Mouse (Mus musculus) erythroblast, embryonic 14.5 days (primary cell): Measurements from ENCODE around the gene Sh3gl1. TPM values are rescaled to one million over a fixed set of nuclear protein-coding genes. Genes with fewer than 3 reads are reported as not detected.

Experiments
- H3K27me3 ChIP-seq: 2 replicates; pipeline ENCODE4 v1.6.1; 2012; ENCODE audit warnings: inconsistent platforms; ENCODE audit not compliant: control insufficient read depth
- H3K36me3 ChIP-seq: 2 replicates; pipeline ENCODE4 v1.6.1; 2012; ENCODE audit warnings: mild to moderate bottlenecking, inconsistent platforms; ENCODE audit not compliant: control insufficient read depth
- H3K4me1 ChIP-seq: 2 replicates; pipeline ENCODE4 v1.6.1; 2012; ENCODE audit warnings: inconsistent platforms; ENCODE audit not compliant: control insufficient read depth
- H3K4me3 ChIP-seq: replicated peaks from 2 replicates; pipeline ENCODE3; 2012; ENCODE audit warnings: moderate library complexity, mild to moderate bottlenecking, inconsistent platforms
- H3K9me3 ChIP-seq: 2 replicates; pipeline ENCODE4 v1.6.1; 2012; ENCODE audit warnings: low read length, inconsistent platforms, mixed read lengths; ENCODE audit not compliant: control insufficient read depth
- GATA1 ChIP-seq: IDR thresholded peaks from 2 replicates; pipeline ENCODE4 v1.6.1; 2012; ENCODE audit warnings: low read length, inconsistent platforms, mixed read lengths
- TAL1 ChIP-seq: IDR thresholded peaks from 3 replicates; pipeline ENCODE4 v1.6.1; 2012; ENCODE audit warnings: low read length, inconsistent platforms, mixed read lengths
- polyA plus RNA-seq: library from polyadenylated mRNA; stranded (reverse); fragments of >175 nt; gene quantifications from 2 replicates; pipeline ENCODE4 v1.2.3, GENCODE M21; 2012

Gene Sh3gl1
- polyA plus RNA-seq, 1 experiment: 5.9 TPM

DNA sequence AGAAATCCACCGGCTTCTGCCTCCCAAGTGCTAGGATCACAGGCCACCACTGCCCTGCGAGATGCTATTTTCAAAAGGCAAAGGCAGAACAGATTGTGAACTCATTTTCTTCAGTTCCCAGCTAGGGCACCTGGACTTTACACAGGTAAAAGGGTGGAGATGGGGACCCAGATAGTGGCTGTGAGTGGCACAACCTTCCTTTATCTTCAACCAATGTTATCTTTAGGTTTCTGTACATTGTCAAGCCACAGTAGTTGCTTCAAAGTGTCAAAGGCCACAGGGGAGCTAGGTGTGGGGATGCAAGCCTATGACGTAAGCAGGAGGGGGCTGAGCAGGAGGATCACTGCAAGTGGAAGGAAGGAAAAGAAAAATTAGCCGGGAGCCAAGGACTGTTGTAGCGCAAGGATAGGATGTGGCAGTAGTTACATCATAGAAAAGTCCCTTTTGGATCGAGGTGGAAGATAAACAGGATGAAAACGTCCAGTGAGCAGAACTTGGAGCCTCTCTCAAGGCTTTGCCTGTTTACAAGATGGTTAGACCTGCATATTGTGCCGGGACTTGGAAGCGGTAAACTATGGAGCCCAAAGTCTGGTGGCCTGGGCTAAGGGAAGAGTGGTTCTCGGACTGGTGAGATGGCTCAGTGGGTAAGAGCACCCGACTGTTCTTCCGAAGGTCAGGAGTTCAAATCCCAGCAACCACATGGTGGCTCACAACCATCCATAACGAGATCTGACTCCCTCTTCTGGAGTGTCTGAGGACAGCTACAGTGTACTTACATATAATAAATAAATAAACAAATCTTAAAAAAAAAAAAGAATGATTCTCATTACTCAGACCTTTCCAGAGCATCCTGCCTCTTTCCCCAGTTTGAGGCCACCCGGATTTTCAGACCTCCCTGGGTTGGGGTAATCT lies 28.7 kb downstream of the Sh3gl1 start:
- Histone ChIP-seq H3K27me3 (peaks cover 11% of the 10 kb centered on the region), H3K4me3 (peak overlapping the region; percentile 87), H3K4me1 (peaks cover 37% of the 10 kb centered on the region), H3K36me3 (peaks cover 11% of the 10 kb centered on the region), H3K9me3 (no peaks in the 10 kb centered on the region)
- TF ChIP-seq GATA1: no peak
- TF ChIP-seq TAL1: no peak

DNA sequence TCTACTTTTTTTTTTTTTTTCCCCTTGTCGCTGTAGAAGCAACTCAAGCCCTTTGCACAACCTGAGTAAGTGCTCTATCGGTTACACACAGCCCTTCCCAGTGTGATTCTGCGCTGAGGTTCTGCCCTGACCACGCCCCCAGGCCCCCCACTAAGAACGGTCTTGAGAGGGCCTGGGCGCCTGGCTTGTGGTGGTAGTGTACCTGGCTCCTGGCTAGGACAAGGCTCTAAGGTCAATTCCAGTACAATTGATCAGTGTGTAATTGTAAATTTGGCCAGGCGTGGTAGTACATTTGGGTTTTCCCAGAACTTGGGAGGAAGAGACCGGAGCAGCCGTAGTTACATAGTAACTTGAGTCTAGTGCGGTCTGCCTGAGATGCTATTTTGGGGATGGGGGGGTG lies 29.5 kb downstream of the Sh3gl1 start:
- no peaks in the 10 kb centered on the region for H3K9me3 ChIP-seq
- no peak for TF ChIP-seq TAL1
- TF ChIP-seq GATA1: no peak
- peaks cover 11% of the 10 kb centered on the region for H3K27me3 ChIP-seq
- no peak overlapping the region for H3K4me3 ChIP-seq
- H3K4me1 ChIP-seq: peaks cover 37% of the 10 kb centered on the region
- peaks cover 6% of the 10 kb centered on the region; the same call in 1 of the 2 replicates for H3K36me3 ChIP-seq

DNA sequence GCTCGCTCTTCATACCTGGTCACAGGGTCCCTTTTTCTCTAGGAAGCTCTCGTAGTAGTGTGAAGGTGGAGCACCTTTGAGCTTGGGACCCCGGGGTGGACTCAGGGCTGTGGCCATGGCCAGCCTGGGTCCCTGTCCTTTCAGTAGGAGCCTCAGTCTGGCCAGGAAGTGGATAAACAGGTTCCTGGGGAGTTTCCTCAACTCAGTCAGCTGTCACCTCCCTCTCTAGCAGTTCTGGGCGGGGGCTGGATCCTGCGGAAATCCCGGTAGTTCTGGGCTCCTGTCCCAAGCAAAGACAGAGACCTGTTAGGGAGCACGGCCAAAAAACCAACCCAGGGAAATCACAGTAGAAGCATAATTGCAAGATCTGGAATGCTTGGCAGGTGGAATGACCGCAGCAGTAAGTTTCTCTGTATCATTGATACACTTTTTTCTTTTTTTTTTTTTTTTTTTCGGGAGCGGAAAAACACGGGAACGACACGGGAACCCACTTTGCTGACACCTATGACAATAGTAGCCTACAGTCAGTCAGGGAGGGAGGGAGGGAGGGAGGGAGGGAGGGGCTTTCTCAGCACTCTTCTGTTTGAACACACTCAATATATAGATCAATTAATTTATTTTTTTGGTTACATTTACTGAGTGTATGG lies 30.9 kb downstream of the Sh3gl1 start, which contains the start of the genes Stap2 and Mpnd:
Gene Stap2, minus strand, starts transcription at position 170 of the 647 bp plus-strand sequence.
Gene Mpnd, plus strand, starts transcription at position 297 of the 647 bp plus-strand sequence.
- Histone ChIP-seq H3K27me3 (peaks cover 12% of the 10 kb centered on the region), H3K9me3 (no peaks in the 10 kb centered on the region), H3K4me1 (peaks cover 33% of the 10 kb centered on the region), H3K36me3 (no peaks in the 10 kb centered on the region), H3K4me3 (peak within 1 kb of the TSS; percentile 4)
- TF ChIP-seq TAL1 (no peak), GATA1 (no peak)

DNA sequence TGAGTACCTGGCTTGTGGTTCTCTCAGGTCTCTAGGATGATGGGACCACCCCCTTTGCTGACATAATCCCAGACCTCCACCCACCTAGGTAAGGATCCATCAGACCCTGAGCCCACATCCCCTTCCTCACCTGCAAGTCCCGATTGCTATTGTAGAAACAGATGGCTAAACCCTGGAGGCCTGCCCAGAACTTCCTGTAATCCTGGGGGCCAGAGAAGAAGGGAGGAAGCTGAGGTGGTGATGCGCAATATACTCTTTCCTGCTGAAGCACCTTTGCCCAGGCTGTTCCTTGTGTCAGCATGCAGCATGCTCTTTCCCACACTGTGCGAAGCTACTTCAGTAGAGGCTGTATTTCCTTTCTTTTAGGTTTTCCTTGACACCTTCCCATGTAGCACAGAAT lies 33.4 kb downstream of the Sh3gl1 start:
- H3K36me3 ChIP-seq: no peaks in the 10 kb centered on the region
- H3K27me3 ChIP-seq: peaks cover 21% of the 10 kb centered on the region
- TF ChIP-seq GATA1 (no peak), TAL1 (no peak)
- no peaks in the 10 kb centered on the region for H3K9me3 ChIP-seq
- H3K4me1 ChIP-seq: peaks cover 10% of the 10 kb centered on the region
- H3K4me3 ChIP-seq: no peak overlapping the region

DNA sequence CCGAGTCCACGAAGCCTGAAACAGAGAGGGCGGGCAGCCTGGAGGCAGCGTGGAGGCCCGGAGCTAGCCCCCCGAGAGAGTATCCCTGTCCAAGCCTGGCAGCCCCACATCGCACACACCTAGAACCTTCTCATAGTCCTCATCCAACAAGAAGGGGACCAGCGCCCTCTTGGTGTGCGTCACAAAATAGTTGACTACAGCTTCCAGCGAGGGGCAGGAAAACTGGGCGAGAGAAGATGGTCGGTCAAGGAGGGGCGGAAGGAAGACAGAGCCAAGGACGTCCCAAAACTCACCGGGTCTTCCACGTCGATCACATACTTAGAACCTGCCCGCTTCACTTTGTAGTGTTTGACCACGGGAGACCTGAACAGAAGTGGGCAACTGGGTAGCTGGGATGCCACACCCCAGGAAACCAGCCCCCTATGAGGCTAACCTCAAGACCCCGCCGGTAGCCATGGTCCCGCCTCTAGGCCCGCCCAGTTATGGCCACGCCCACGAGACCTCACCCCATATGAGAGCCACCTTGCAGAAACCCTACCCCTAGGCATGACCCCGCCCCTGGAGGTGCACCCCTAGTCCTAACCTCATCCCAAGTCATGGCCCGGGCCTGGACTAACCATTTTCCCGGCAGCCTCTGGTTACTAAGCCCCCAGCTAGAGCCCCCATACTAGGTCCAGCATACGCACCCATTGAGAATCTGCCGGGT lies 36.5 kb downstream of the Sh3gl1 start:
- H3K9me3 ChIP-seq: no peaks in the 10 kb centered on the region
- TF ChIP-seq GATA1 (no peak), TAL1 (no peak)
- no peak overlapping the region for H3K4me3 ChIP-seq
- peaks cover 15% of the 10 kb centered on the region for H3K27me3 ChIP-seq
- no peaks in the 10 kb centered on the region for H3K36me3 ChIP-seq
- H3K4me1 ChIP-seq: peaks cover 2% of the 10 kb centered on the region; the same call in 1 of the 2 replicates

DNA sequence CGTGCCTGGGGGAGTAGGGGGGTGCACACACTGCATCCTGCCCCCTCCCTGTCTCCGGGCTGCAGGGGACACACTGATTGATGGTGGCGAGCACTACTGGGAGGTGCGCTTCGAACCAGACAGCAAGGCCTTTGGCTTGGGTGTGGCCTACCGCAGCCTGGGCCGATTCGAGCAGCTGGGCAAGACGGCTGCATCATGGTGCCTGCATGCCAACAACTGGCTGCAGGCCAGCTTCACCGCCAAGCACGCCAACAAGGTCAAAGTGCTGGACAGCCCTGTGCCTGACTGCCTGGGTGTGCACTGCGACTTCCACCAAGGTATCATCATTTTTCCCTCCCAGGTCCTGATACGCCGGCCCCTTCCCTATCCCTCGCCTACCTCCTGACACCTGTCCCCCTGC lies 40.4 kb downstream of the Sh3gl1 start:
- H3K4me1 ChIP-seq: peaks cover 2% of the 10 kb centered on the region; the same call in 1 of the 2 replicates
- no peaks in the 10 kb centered on the region for H3K9me3 ChIP-seq
- H3K27me3 ChIP-seq: peaks cover 10% of the 10 kb centered on the region
- H3K36me3 ChIP-seq: no peaks in the 10 kb centered on the region
- TF ChIP-seq TAL1: no peak
- no peak for TF ChIP-seq GATA1
- no peak overlapping the region for H3K4me3 ChIP-seq

DNA sequence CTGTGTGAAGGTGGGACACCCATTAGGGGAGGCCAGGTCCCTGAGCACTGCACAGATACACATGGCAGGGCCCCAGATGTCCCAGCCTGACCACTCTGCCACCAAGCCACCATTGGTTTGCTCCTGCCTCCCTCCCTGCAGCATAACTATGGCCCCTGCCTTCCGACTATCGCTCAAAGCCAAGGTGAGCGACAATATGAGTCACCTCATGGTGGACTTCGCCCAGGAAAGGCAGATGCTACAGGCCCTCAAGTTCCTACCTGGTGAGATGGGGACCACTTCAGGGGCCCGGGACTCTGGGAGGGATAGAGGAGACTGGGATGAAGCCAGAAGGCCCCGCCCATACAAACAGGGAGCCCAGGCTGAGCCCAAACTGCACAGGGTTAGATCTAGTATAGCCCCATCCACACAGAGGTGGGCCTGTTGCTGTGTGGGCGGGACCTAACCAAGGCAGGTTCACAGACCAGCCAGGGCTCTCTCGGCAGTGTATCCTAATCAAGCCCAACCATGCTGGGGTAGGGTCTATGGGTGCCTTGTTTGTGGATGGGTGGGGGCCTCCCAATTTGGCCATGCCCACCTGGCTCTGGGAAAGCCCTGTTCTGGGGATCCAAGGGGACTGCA lies 46.0 kb downstream of the Sh3gl1 start:
- Histone ChIP-seq H3K36me3 (no peaks in the 10 kb centered on the region), H3K27me3 (peaks cover 29% of the 10 kb centered on the region), H3K9me3 (no peaks in the 10 kb centered on the region), H3K4me3 (no peak overlapping the region), H3K4me1 (no peaks in the 10 kb centered on the region)
- TF ChIP-seq TAL1 (no peak), GATA1 (no peak)

DNA sequence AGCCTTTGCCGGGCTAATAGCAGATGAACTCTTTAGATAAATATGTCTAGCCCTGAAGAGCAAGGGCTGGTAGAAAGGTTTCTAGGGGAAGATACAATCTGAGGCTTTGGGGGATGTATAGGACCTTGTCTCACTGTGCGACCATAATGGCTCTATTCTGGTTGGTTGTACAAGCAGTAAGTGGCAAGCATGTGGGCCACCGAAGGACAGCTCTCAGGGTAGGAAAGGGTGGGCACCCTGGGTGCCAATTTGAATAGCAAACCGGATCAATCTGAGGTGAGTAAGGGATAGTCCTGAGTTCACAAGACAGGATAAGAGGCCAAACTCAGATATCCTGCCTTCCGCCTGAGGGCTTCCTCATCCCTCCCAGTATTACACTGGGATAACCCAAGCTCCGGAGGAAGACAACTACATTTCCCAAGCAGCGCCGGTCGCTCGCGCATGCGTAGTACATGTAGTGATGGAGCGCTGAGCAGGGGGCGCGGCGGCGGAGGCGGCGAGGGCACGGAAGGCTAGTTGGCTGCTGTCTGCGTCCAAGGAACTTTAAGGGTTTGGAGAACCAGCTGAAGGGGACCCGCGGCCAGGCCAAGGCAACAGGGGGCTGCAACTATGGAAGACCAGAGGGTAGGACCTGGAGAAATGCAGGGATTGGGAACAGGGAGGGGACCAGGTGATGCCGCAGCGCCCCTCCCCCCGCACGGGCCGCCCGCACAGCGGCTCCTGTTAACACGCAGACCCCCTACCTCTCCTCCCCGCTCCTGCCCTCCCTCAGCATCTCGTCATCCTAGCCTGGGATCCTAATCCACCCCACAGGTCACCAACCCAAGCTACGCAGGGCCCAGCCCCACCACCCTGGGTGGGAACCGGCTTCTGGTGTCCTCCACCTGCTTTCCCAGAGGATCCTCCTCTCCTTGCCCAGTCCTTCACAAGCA lies 50.1 kb downstream of the Sh3gl1 start, which contains the start of gene Fsd1:
Gene Fsd1, plus strand, starts transcription at position 480 of the 932 bp plus-strand sequence.
- Histone ChIP-seq H3K27me3 (peaks cover 35% of the 10 kb centered on the region), H3K4me1 (no peaks in the 10 kb centered on the region), H3K36me3 (no peaks in the 10 kb centered on the region), H3K9me3 (no peaks in the 10 kb centered on the region), H3K4me3 (no peak within 1 kb of the TSS)
- TF ChIP-seq TAL1 (no peak), GATA1 (no peak)
